Mouse (Mus musculus): ENCODE measurements around the gene Sp6. TPM values are rescaled to one million over a fixed set of nuclear protein-coding genes. Genes with fewer than 3 reads are reported as not detected.

Sp6 gene
- polyA plus RNA-seq, 1 experiment from 2014 or later = not detected

DNA sequence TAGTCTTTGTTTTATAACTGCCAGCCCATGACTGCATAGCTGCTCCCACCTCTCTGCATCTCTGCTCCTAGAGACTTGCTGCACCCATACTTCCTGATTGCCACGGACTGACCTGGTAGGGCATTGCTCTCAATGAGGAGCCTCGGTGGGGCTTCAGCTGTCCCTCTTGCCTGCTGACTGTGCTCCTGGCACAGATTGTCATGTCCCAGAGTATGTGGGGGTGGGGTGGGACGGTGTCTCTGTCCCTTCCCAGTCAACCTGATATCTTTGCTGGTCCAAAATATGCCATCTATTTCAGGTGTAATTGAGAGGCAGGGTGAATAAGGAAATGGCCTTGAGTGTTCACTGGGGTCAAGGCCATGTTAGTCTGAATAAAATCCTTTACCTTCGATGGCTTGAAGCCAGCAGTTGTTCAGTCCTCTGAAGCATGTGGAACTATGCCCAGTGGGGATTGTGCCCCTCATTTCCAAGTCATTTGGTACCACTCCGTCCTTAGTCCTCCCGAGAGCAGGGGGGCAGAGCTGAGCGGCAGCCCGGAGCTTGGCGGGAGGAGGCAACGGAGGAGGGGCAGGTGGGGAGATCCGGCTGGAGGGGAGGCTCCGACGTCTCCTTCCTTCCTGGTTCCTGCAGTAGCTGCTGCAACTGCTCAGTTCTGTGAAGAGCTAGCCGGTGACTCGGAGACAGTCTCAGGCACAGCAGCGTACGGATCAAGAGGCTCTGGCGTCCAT, 37.2 kb downstream of the Sp6 start, which contains the start of gene Osbpl7:
Osbpl7 (plus strand) TSS at position 413 of the 728 bp plus-strand sequence.
- WGBS = 4% methylated on average over 18 of the region's 18 CpGs
- peaks cover 9 to 21% of the 10 kb centered on the region in 2 experiments; a peak in 3 of 4 replicates for H3K4me1 ChIP-seq (ENCODE audit: control insufficient read depth in 2 of 2, insufficient read depth in 2 of 2, low read length in 2 of 2)
- H3K36me3 ChIP-seq (ENCODE audit: control insufficient read depth, insufficient read depth, low read length) = peaks cover 54% of the 10 kb centered on the region
- H3K27me3 ChIP-seq (ENCODE audit: control insufficient read depth, insufficient read depth, low read length) = no peaks in the 10 kb centered on the region
- no peaks in the 10 kb centered on the region for H3K9me3 ChIP-seq (ENCODE audit: control insufficient read depth, low read length)
- peak within 1 kb of the TSS in 1 of 2 experiments; percentile 46; a peak in 3 of 4 replicates for H3K27ac ChIP-seq (replicated peaks in 1 of 2; ENCODE audit: control insufficient read depth in 1 of 2, insufficient read depth in 1 of 2, low read depth in 2 of 2, low read length in 2 of 2)
- H3K4me3 ChIP-seq (ENCODE audit: control insufficient read depth in 1 of 2, insufficient read depth in 1 of 2, low read depth in 1 of 2, low read length in 2 of 2) = peak within 1 kb of the TSS; percentile 67 to 72
- peak within 1 kb of the TSS; percentile 85 for H3K4me2 ChIP-seq (ENCODE audit: low read length)
- peak; percentile 69 for ATAC-seq (ENCODE audit: insufficient number of reproducible peaks, insufficient read depth, low FRiP score, low read depth)
- peak within 1 kb of the TSS; percentile 88 for H3K9ac ChIP-seq (ENCODE audit: low read length)

- peaks cover 9 to 21% of the 10 kb centered on the region in 2 experiments; a peak in 3 of 4 replicates for H3K4me1 ChIP-seq (ENCODE audit: control insufficient read depth in 2 of 2, insufficient read depth in 2 of 2, low read length in 2 of 2)
- H3K4me3 ChIP-seq (ENCODE audit: control insufficient read depth in 1 of 2, insufficient read depth in 1 of 2, low read depth in 1 of 2, low read length in 2 of 2) = peak overlapping the region; percentile 67 to 72
- peak overlapping the region in 1 of 2 experiments; percentile 46; a peak in 3 of 4 replicates for H3K27ac ChIP-seq (replicated peaks in 1 of 2; ENCODE audit: control insufficient read depth in 1 of 2, insufficient read depth in 1 of 2, low read depth in 2 of 2, low read length in 2 of 2)
- peak overlapping the region; percentile 88 for H3K9ac ChIP-seq (ENCODE audit: low read length)
- no peaks in the 10 kb centered on the region for H3K9me3 ChIP-seq (ENCODE audit: control insufficient read depth, low read length)
- peaks cover 57% of the 10 kb centered on the region for H3K36me3 ChIP-seq (ENCODE audit: control insufficient read depth, insufficient read depth, low read length)
- no peaks in the 10 kb centered on the region for H3K27me3 ChIP-seq (ENCODE audit: control insufficient read depth, insufficient read depth, low read length)
- H3K4me2 ChIP-seq (ENCODE audit: low read length) = peak overlapping the region; percentile 85
- ATAC-seq (ENCODE audit: insufficient number of reproducible peaks, insufficient read depth, low FRiP score, low read depth) = no peak; the same call in 1 of the 2 replicates
- WGBS = 18% methylated on average over 13 of the region's 13 CpGs
Measured at GRCm38 (mm10) chr11:97050944-97051586, 37.9 kb downstream of the Sp6 start.

DNA sequence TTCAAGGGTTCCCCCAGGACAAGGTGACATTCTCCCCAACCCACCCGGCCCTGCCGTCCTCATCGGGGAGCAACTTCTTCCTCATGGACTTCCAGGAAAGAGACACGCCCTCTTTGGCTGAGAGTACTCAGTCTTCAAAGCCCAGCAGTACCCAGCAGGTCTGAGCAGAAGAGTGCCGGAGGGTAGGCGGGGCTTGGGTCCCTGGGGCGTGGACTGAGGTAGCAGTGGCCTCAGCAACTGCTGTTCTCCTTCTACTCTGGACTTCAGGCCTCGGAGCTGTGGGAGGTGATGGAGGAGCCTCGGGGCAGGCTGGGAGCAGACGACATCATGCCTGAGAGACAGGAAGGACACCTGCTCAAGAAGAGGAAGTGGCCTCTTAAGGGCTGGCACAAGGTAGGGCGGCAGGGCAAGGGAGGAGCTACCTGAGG, 39.0 kb downstream of the Sp6 start:
- ATAC-seq (ENCODE audit: insufficient number of reproducible peaks, insufficient read depth, low FRiP score, low read depth) = no peak
- H3K4me3 ChIP-seq (ENCODE audit: control insufficient read depth in 1 of 2, insufficient read depth in 1 of 2, low read depth in 1 of 2, low read length in 2 of 2) = no peak overlapping the region

GRCm38 (mm10) chr11:97063274-97063920, 50.2 kb downstream of the Sp6 start:
- Histone ChIP-seq H3K9ac (ENCODE audit: low read length) (no peak overlapping the region), H3K27me3 (ENCODE audit: control insufficient read depth, insufficient read depth, low read length) (no peaks in the 10 kb centered on the region), H3K4me1 (ENCODE audit: control insufficient read depth in 2 of 2, insufficient read depth in 2 of 2, low read length in 2 of 2) (peaks cover 0 to 5% of the 10 kb centered on the region in 2 experiments; a peak in 2 of 4 replicates), H3K4me2 (ENCODE audit: low read length) (no peak overlapping the region), H3K27ac (replicated peaks in 1 of 2; ENCODE audit: control insufficient read depth in 1 of 2, insufficient read depth in 1 of 2, low read depth in 2 of 2, low read length in 2 of 2) (peak overlapping the region; percentile 14 to 34; a peak in 2 of 4 replicates), H3K36me3 (ENCODE audit: control insufficient read depth, insufficient read depth, low read length) (peaks cover 46% of the 10 kb centered on the region), H3K4me3 (ENCODE audit: control insufficient read depth in 1 of 2, insufficient read depth in 1 of 2, low read depth in 1 of 2, low read length in 2 of 2) (no peak overlapping the region), H3K9me3 (ENCODE audit: control insufficient read depth, low read length) (no peaks in the 10 kb centered on the region)
- 57% methylated on average over 9 of the region's 9 CpGs for WGBS
- ATAC-seq (ENCODE audit: insufficient number of reproducible peaks, insufficient read depth, low FRiP score, low read depth) = no peak

More for the DNA sequence above, 39.0 kb downstream of the Sp6 start:
- no peak overlapping the region for H3K27ac ChIP-seq (replicated peaks in 1 of 2; ENCODE audit: control insufficient read depth in 1 of 2, insufficient read depth in 1 of 2, low read depth in 2 of 2, low read length in 2 of 2)
- WGBS = 19% methylated on average over 11 of the region's 11 CpGs
- peaks cover 9 to 21% of the 10 kb centered on the region in 2 experiments; a peak in 3 of 4 replicates for H3K4me1 ChIP-seq (ENCODE audit: control insufficient read depth in 2 of 2, insufficient read depth in 2 of 2, low read length in 2 of 2)
- H3K9me3 ChIP-seq (ENCODE audit: control insufficient read depth, low read length) = no peaks in the 10 kb centered on the region
- peak overlapping the region; percentile 85 for H3K4me2 ChIP-seq (ENCODE audit: low read length)
- H3K36me3 ChIP-seq (ENCODE audit: control insufficient read depth, insufficient read depth, low read length) = peaks cover 61% of the 10 kb centered on the region
- no peaks in the 10 kb centered on the region for H3K27me3 ChIP-seq (ENCODE audit: control insufficient read depth, insufficient read depth, low read length)
- no peak overlapping the region for H3K9ac ChIP-seq (ENCODE audit: low read length)

DNA sequence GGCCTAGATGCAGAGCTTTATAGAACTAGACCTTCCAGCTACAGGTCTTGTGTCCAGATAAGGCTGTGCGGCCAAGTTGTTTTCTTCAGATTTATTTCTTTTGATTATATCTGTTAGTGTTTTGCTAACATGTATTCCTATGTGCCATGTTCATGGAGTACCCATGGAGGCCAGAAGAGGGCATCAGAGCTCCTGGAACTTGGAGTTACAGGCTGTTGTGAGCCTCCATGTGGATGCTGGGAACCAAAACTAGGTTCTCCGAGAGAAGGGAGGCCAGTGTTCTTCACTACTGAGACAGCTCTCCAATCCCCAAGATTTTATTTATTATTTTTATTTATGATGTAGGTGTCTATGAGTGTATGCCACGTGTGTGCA, 50.7 kb downstream of the Sp6 start:
- WGBS = 80% methylated on average over 3 of the region's 3 CpGs
- H3K27me3 ChIP-seq (ENCODE audit: control insufficient read depth, insufficient read depth, low read length) = no peaks in the 10 kb centered on the region
- H3K9ac ChIP-seq (ENCODE audit: low read length) = no peak overlapping the region
- ATAC-seq (ENCODE audit: insufficient number of reproducible peaks, insufficient read depth, low FRiP score, low read depth) = no peak
- peaks cover 0 to 5% of the 10 kb centered on the region in 2 experiments; a peak in 2 of 4 replicates for H3K4me1 ChIP-seq (ENCODE audit: control insufficient read depth in 2 of 2, insufficient read depth in 2 of 2, low read length in 2 of 2)
- H3K9me3 ChIP-seq (ENCODE audit: control insufficient read depth, low read length) = no peaks in the 10 kb centered on the region
- peaks cover 41% of the 10 kb centered on the region for H3K36me3 ChIP-seq (ENCODE audit: control insufficient read depth, insufficient read depth, low read length)
- no peak overlapping the region for H3K4me2 ChIP-seq (ENCODE audit: low read length)
- no peak overlapping the region for H3K4me3 ChIP-seq (ENCODE audit: control insufficient read depth in 1 of 2, insufficient read depth in 1 of 2, low read depth in 1 of 2, low read length in 2 of 2)
- no peak overlapping the region; a peak in 1 of 4 replicates for H3K27ac ChIP-seq (replicated peaks in 1 of 2; ENCODE audit: control insufficient read depth in 1 of 2, insufficient read depth in 1 of 2, low read depth in 2 of 2, low read length in 2 of 2)

DNA sequence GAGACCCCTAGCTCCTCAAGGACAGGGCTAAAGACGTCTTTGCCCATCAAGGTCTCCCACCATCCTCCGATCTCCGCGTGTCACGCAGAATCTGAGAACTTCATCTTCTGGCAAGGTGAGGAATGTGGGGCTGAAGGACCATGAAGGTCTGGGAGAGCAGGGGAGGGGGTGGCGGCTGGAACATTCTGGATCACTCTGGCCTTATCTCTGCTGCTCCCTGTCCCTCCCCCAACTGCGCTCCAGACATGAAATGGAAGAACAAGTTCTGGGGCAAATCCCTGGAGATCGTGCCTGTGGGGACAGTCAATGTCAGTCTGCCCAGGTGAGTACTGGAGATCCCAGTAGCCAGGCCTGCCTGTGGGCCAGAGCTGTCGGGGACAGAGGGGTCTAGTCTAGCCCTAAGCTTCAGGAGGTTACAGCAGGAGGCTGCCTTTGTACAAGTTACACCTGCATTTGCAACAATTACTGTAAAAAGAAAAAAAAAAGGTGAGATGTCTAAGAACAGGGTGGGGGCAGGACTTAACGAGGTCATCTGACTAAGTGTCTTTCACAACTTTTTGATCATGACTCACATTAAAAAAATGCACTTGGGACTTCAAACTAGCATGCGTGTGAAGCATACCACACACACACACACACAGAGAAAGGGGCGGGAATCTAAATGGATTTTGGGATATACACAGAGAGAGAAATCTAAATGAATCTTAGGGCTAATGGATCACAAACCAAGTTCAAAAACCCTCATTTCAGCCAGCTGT, 52.5 kb downstream of the Sp6 start:
- Histone ChIP-seq H3K4me3 (ENCODE audit: control insufficient read depth in 1 of 2, insufficient read depth in 1 of 2, low read depth in 1 of 2, low read length in 2 of 2) (no peak overlapping the region), H3K9ac (ENCODE audit: low read length) (no peak overlapping the region), H3K9me3 (ENCODE audit: control insufficient read depth, low read length) (no peaks in the 10 kb centered on the region), H3K27me3 (ENCODE audit: control insufficient read depth, insufficient read depth, low read length) (no peaks in the 10 kb centered on the region), H3K4me2 (ENCODE audit: low read length) (no peak overlapping the region), H3K27ac (replicated peaks in 1 of 2; ENCODE audit: control insufficient read depth in 1 of 2, insufficient read depth in 1 of 2, low read depth in 2 of 2, low read length in 2 of 2) (no peak overlapping the region), H3K4me1 (ENCODE audit: control insufficient read depth in 2 of 2, insufficient read depth in 2 of 2, low read length in 2 of 2) (peaks cover 2 to 9% of the 10 kb centered on the region in 2 experiments; a peak in 2 of 4 replicates), H3K36me3 (ENCODE audit: control insufficient read depth, insufficient read depth, low read length) (peaks cover 30% of the 10 kb centered on the region)
- WGBS = 76% methylated on average over 12 of the region's 12 CpGs
- ATAC-seq (ENCODE audit: insufficient number of reproducible peaks, insufficient read depth, low FRiP score, low read depth) = no peak

Measured in heart, embryonic 14.5 days (tissue).